Mouse (Mus musculus) limb, embryonic 12.5 days (tissue): Measurements from ENCODE around the gene Psen2. TPM values are rescaled to one million over a fixed set of nuclear protein-coding genes. Genes with fewer than 3 reads are reported as not detected.
A peak's percentile ranks its signal among the peaks of the same experiment; 100 is the strongest.

ENCODE experiments used
- ATAC-seq: fragments of 200-750 bp; cut with Nextera tagmentation; 2 replicates; pipeline ENCODE4 v1.8.0; 2017; ENCODE audit warnings: low read depth, moderate TSS enrichment; ENCODE audit not compliant: insufficient number of reproducible peaks, insufficient read depth, low FRiP score, low TSS enrichment
- H3K27ac ChIP-seq: fragments of 300-500 bp; sonication (generic); 2 replicates; pipeline ENCODE4 v1.5.1; 2016; ENCODE audit warnings: mild to moderate bottlenecking, moderate library complexity
- H3K27me3 ChIP-seq: fragments of 300-500 bp; sonication (generic); 2 replicates; pipeline ENCODE4 v1.6.1; 2016; ENCODE audit warnings: mild to moderate bottlenecking, moderate library complexity
- H3K36me3 ChIP-seq: fragments of 300-500 bp; sonication (generic); 2 replicates; pipeline ENCODE4 v1.6.1; 2016; ENCODE audit warnings: mild to moderate bottlenecking, moderate library complexity
- H3K4me1 ChIP-seq: fragments of 300-500 bp; sonication (generic); replicated peaks from 2 replicates; pipeline ENCODE4 v1.6.1; 2016
- H3K4me2 ChIP-seq: fragments of 300-500 bp; sonication (generic); 2 replicates; pipeline ENCODE4 v1.6.1; 2016; ENCODE audit warnings: mild to moderate bottlenecking, moderate library complexity
- H3K4me3 ChIP-seq: fragments of 300-500 bp; sonication (generic); replicated peaks from 2 replicates; pipeline ENCODE4 v1.5.1; 2016; ENCODE audit warnings: mild to moderate bottlenecking
- H3K9ac ChIP-seq: fragments of 300-500 bp; sonication (generic); replicated peaks from 2 replicates; pipeline ENCODE4 v1.6.1; 2016; ENCODE audit warnings: mild to moderate bottlenecking, moderate library complexity
- H3K9me3 ChIP-seq: fragments of 300-500 bp; sonication (generic); 2 replicates; pipeline ENCODE4 v1.6.1; 2016; ENCODE audit warnings: mild to moderate bottlenecking, moderate library complexity
- WGBS: fragments of 180-500 bp; shearing (Covaris S2); methylation state at CpG from one replicate; pipeline ENCODE4 v1.1.7; 2016; 5-methylcytosine and 5-hydroxymethylcytosine counted together
- polyA plus RNA-seq: library from polyadenylated mRNA; unstranded; fragments of >200 nt; fragmentation: Nextera tagmentation; extraction: Ambion mirVana; gene quantifications from 2 replicates; pipeline ENCODE4 v1.2.1, GENCODE M21; 2016

Psen2 gene
- polyA plus RNA-seq, 1 experiment from 2014 or later, result 10.7 TPM

DNA sequence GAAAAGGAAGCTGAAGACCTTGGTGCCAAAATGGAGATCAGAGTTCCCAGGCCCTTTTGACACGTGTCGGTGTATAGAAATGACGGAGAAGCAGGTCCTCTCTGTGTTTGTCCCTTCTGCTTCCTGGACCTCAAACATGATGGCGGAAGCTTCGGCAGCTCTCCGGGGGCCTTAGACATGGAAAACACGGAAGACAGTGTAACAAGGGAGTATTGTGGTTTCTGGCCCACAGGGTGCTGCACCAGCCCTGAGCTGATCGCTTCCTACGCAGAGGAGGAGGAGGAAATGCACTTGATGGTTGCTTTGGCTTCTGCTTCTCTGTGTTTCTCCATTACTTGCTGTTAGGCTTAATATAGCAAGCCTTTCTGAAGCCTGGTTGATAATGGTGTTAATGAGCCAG lies 32.9 kb upstream of the Psen2 start:
- WGBS, result 92% methylated on average over 9 of the region's 9 CpGs
- Histone ChIP-seq H3K36me3 (no peaks in the 10 kb centered on the region), H3K9ac (no peak overlapping the region), H3K9me3 (no peaks in the 10 kb centered on the region), H3K4me1 (peaks cover 9% of the 10 kb centered on the region), H3K4me2 (no peak overlapping the region), H3K4me3 (no peak overlapping the region), H3K27ac (no peak overlapping the region), H3K27me3 (no peaks in the 10 kb centered on the region)
- no peak for ATAC-seq

GRCm38 (mm10) chr1:180290358-180290757 lies 27.1 kb upstream of the Psen2 start:
- ATAC-seq, result no peak
- Histone ChIP-seq H3K9ac (no peak overlapping the region), H3K27ac (no peak overlapping the region), H3K4me2 (no peak overlapping the region), H3K27me3 (no peaks in the 10 kb centered on the region), H3K4me1 (peaks cover 40% of the 10 kb centered on the region), H3K36me3 (no peaks in the 10 kb centered on the region), H3K4me3 (no peak overlapping the region), H3K9me3 (no peaks in the 10 kb centered on the region)
- WGBS, result 84% methylated on average over 4 of the region's 4 CpGs

- Histone ChIP-seq H3K9me3 (no peaks in the 10 kb centered on the region), H3K27ac (no peak overlapping the region), H3K4me2 (no peak overlapping the region), H3K9ac (no peak overlapping the region), H3K4me3 (no peak overlapping the region), H3K27me3 (no peaks in the 10 kb centered on the region), H3K36me3 (no peaks in the 10 kb centered on the region), H3K4me1 (peaks cover 46% of the 10 kb centered on the region)
- WGBS, result 64% methylated on average over 5 of the region's 5 CpGs
- ATAC-seq, result no peak
These were observed 26.6 kb upstream of the Psen2 start for GRCm38 (mm10) chr1:180289788-180290187.

DNA sequence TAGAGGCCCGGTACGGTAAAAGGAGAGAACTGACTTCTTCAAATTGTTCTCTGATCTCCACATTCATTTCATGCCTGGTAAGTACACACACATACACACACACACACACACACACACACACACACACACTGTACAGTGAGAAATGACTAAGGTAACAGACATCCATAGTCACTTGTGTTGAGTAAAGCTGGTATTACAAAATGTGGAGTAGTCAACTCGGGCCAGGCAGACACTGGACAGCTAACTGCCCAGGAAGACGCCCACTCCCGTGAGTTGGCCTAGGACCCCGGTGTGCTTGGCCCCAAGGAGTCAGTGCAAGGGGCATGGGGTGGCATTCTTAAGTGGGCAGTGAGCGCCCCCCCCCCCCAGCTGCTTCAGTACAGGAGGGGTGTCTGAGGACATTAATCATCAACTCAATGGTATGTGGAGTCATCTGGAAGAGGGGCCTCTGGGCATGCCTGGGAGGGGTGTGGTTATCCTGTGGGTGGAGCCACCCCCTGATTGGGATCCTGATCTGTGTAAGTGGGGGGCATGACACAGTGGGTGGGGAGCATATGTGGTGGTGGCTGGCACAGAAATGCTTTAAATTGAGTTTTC lies 25.7 kb upstream of the Psen2 start:
- H3K9me3 ChIP-seq, result no peaks in the 10 kb centered on the region
- H3K36me3 ChIP-seq, result no peaks in the 10 kb centered on the region
- no peak for ATAC-seq
- no peaks in the 10 kb centered on the region for H3K27me3 ChIP-seq
- H3K4me1 ChIP-seq, result peaks cover 54% of the 10 kb centered on the region
- no peak overlapping the region for H3K4me3 ChIP-seq
- H3K4me2 ChIP-seq, result no peak overlapping the region
- H3K27ac ChIP-seq, result no peak overlapping the region
- no peak overlapping the region for H3K9ac ChIP-seq
- 89% methylated on average over 7 of the region's 7 CpGs for WGBS

GRCm38 (mm10) chr1:180288227-180288626 lies 25.0 kb upstream of the Psen2 start:
- ATAC-seq, result no peak
- H3K9ac ChIP-seq, result no peak overlapping the region
- H3K36me3 ChIP-seq, result no peaks in the 10 kb centered on the region
- no peaks in the 10 kb centered on the region for H3K9me3 ChIP-seq
- H3K4me2 ChIP-seq, result no peak overlapping the region
- no peaks in the 10 kb centered on the region for H3K27me3 ChIP-seq
- no peak overlapping the region for H3K4me3 ChIP-seq
- no peak overlapping the region for H3K27ac ChIP-seq
- H3K4me1 ChIP-seq, result peaks cover 60% of the 10 kb centered on the region
- WGBS, result 78% methylated on average over 7 of the region's 7 CpGs

DNA sequence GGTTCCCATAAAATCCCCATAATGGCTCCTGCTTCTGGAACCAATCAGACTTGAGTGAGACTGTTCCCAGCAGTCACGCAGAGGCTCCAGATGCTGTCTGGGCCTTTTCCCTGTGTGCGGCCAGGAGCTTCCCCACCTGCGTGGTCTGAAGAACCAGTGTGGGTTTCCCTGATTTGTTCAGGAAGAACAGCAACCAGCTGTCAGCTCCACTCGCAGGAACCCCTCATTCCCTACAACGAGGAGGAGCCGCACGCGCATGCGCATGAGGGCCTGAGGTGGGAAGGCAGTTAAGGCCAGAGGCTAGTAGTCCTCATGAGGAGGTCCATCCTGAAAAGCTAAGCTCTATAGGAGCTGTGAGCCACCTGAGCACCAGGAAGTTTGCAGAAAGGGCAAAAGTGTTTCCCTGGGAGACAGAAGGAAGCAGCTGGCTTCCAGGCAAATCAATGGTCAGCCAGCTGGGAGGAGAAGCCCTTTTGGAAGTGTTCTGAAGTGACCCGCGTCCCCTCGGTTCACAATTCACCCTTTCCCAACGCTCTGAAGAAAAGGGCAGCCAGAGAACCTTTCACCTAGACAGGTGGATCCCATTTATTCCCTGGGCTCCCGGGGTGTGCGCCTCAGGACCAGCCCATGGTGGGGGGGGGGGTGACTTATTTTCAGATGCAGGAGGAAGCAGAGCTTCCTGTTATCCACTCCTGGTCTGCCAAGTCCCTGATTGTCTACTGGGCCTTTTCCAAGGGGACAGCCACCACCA lies 23.0 kb upstream of the Psen2 start:
- Histone ChIP-seq H3K4me1 (peaks cover 60% of the 10 kb centered on the region), H3K27me3 (no peaks in the 10 kb centered on the region), H3K9ac (no peak overlapping the region), H3K9me3 (no peaks in the 10 kb centered on the region), H3K4me2 (peak overlapping the region; percentile 29), H3K27ac (peak overlapping the region; percentile 93), H3K4me3 (peak overlapping the region; percentile 15; the same call in 1 of the 2 replicates), H3K36me3 (no peaks in the 10 kb centered on the region)
- 28% methylated on average over 15 of the region's 15 CpGs for WGBS
- ATAC-seq, result peak; percentile 79

GRCm38 (mm10) chr1:180283813-180284768 lies 20.9 kb upstream of the Psen2 start:
- no peak overlapping the region for H3K9ac ChIP-seq
- 22% methylated on average over 16 of the region's 16 CpGs for WGBS

GRCm38 (mm10) chr1:180282581-180282980 lies 19.3 kb upstream of the Psen2 start:
- WGBS, result 13% methylated on average over 6 of the region's 6 CpGs
- Histone ChIP-seq H3K36me3 (no peaks in the 10 kb centered on the region), H3K4me2 (no peak overlapping the region), H3K9me3 (no peaks in the 10 kb centered on the region), H3K27ac (no peak overlapping the region), H3K9ac (no peak overlapping the region), H3K27me3 (no peaks in the 10 kb centered on the region), H3K4me1 (peaks cover 56% of the 10 kb centered on the region), H3K4me3 (no peak overlapping the region)
- no peak for ATAC-seq

More at GRCm38 (mm10) chr1:180283813-180284768, 20.9 kb upstream of the Psen2 start:
- no peak overlapping the region for H3K4me3 ChIP-seq
- peak; percentile 49 for ATAC-seq
- no peaks in the 10 kb centered on the region for H3K27me3 ChIP-seq
- peaks cover 58% of the 10 kb centered on the region for H3K4me1 ChIP-seq
- H3K4me2 ChIP-seq, result peak overlapping the region; percentile 31
- H3K27ac ChIP-seq, result peak overlapping the region; percentile 93
- H3K9me3 ChIP-seq, result no peaks in the 10 kb centered on the region
- H3K36me3 ChIP-seq, result no peaks in the 10 kb centered on the region

DNA sequence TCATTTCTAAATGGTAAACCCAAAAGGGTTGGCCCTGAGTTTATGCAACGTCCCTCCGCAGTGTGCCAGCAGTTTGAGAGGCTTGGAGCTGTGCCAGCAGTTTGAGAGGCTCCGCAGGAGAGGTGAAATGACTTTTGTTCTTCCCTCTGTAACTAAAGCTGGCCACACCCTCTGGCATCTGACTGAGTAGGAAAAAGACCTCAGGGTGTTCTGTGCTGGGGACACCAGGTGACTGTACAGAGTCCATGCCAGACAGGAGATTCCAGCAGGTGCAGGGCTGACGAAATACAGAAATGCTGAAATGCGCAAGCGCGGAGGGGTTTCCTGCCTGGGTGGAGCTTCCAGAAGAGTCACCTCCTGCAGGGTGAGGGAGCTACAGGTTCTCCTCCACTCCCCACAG lies 16.4 kb upstream of the Psen2 start:
- H3K36me3 ChIP-seq, result no peaks in the 10 kb centered on the region
- no peaks in the 10 kb centered on the region for H3K27me3 ChIP-seq
- WGBS, result 37% methylated on average over 7 of the region's 7 CpGs
- H3K4me1 ChIP-seq, result peaks cover 28% of the 10 kb centered on the region
- H3K4me3 ChIP-seq, result no peak overlapping the region
- no peak overlapping the region for H3K27ac ChIP-seq
- peaks cover 7% of the 10 kb centered on the region; the same call in 1 of the 2 replicates for H3K9me3 ChIP-seq
- H3K9ac ChIP-seq, result no peak overlapping the region
- H3K4me2 ChIP-seq, result no peak overlapping the region
- ATAC-seq, result no peak

DNA sequence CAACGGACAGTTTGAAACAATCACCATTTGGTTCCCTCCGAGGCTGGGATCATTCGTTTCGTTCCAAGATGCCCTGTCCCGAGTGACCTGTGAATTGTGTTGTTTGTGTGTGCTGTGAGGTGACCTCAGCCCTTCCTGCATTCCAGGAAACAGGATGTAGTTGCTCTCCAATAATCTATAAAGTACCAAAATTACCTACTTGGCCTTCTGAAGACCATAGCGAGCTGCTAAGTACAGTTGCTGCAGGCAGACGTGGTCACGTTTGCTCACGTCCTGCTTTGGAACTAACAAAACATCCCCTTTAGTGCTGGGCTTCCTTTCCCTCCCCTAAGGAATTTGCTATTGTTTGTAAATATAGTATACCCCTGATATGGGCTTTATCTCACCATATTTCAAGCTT lies 14.3 kb upstream of the Psen2 start:
- H3K4me2 ChIP-seq, result no peak overlapping the region
- peaks cover 7% of the 10 kb centered on the region; the same call in 1 of the 2 replicates for H3K9me3 ChIP-seq
- no peak for ATAC-seq
- no peak overlapping the region for H3K9ac ChIP-seq
- no peaks in the 10 kb centered on the region for H3K27me3 ChIP-seq
- no peak overlapping the region for H3K27ac ChIP-seq
- no peaks in the 10 kb centered on the region for H3K36me3 ChIP-seq
- peaks cover 19% of the 10 kb centered on the region for H3K4me1 ChIP-seq
- WGBS, result 66% methylated on average over 9 of the region's 9 CpGs
- H3K4me3 ChIP-seq, result no peak overlapping the region

DNA sequence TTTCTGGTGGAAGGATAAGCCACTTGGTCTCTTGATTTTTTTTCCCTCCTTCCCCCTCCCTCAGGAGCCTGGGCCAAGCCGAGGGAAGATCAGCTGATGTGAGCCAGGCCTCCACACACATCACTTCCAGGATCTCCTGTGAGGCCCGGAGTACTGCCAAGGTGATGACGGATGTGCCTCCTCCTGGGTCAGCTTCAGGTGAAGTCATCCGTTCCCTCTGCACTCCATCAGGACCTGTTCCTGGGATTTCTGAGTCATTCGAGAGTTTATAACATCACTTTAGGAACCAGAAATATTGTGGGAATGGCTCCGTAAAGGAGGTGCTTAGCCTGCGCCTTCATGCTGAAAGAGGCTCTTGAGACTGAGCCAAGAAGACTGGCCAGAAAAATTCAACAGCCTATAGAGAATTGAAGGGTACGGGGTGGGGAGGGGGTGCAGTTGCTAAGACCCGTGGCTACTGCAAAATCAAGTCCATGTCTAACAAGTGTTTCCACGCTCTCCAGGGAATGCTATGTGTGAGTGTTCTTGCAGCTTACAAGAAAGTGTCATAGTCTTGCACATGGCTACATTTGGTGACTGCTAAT lies 11.6 kb upstream of the Psen2 start:
- peaks cover 12% of the 10 kb centered on the region for H3K4me1 ChIP-seq
- no peak for ATAC-seq
- H3K27me3 ChIP-seq, result no peaks in the 10 kb centered on the region
- 70% methylated on average over 10 of the region's 10 CpGs for WGBS
- no peak overlapping the region for H3K4me2 ChIP-seq
- H3K9ac ChIP-seq, result no peak overlapping the region
- peaks cover 7% of the 10 kb centered on the region; the same call in 1 of the 2 replicates for H3K9me3 ChIP-seq
- H3K4me3 ChIP-seq, result no peak overlapping the region
- peak overlapping the region; percentile 8; the same call in 1 of the 2 replicates for H3K27ac ChIP-seq
- no peaks in the 10 kb centered on the region for H3K36me3 ChIP-seq
